Mouse (Mus musculus) C2C12 (cell line): ENCODE measurements at regions not wholly inside any gene's neighbourhood (a gene's known extent, or its start where the extent isn't known, plus 50 kb on each side); places are given as distances from the start of the nearest gene placed in this dataset.

Experiments
- CTCF ChIP-seq: IDR thresholded peaks from one replicate; pipeline ENCODE4 v1.5.1; 2011; ENCODE audit not compliant: control insufficient read depth, insufficient read depth, insufficient read length
- FOSL1 ChIP-seq: IDR thresholded peaks from one replicate; pipeline ENCODE4 v1.8.0; 2011; ENCODE audit warnings: mild to moderate bottlenecking, low read length; ENCODE audit not compliant: poor library complexity, insufficient read depth, severe bottlenecking
- MAX ChIP-seq: IDR thresholded peaks from one replicate; pipeline ENCODE4 v1.6.1; 2011; ENCODE audit warnings: mild to moderate bottlenecking, control low read depth
- MYOD1 ChIP-seq: IDR thresholded peaks from one replicate; pipeline ENCODE4 v1.6.1; 2011; ENCODE audit warnings: low read depth; ENCODE audit not compliant: control insufficient read depth, insufficient read length
- MYOG ChIP-seq: IDR thresholded peaks from one replicate; pipeline ENCODE4 v1.6.1; 2011; ENCODE audit not compliant: control insufficient read depth, insufficient read length; ENCODE audit errors: extremely low read depth
- USF1 ChIP-seq: IDR thresholded peaks from one replicate; pipeline ENCODE4 v1.6.1; 2011; ENCODE audit warnings: low read depth, mild to moderate bottlenecking, control low read depth, moderate library complexity

DNA sequence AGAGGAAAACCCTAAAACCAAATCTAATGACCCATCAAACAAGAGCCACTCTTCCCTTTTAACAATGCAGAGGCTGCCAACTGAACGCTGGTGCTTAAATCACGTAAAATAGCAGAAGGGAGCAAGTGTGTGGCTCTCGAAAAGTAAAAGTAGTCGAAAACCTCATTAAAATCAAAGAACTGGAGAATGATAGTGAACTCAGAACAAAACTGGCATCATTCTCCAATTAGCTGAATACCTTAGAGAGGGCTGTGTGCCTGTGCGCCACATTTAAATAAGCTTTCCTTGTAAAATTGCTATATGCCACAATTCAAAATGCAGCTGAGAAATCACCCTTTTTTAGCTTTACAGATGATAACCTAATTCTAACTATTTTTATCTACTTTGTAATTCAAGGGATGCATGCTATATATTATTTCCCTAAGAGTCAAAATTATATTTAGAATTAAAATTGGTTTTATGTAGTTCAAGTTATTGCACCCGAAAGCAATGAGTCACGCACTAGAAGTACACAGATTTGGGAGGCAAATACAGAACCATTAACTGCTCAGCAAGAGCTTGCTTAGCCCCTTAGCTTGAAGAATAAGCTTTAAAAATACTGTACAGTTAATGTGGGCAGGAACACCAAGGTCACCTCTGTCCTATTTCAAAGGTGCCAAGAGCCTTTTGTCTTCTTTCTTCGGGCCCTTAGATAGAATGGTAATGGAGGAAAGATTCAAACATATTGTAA is 327.4 kb upstream of the Cited2 start:
- TF ChIP-seq MAX (no peak), CTCF (no peak), MYOG (no peak), MYOD1 (no peak), USF1 (no peak), FOSL1 (no peak)
